Mouse (Mus musculus): ENCODE results near the gene Olfr640. TPM values are rescaled to one million over a fixed set of nuclear protein-coding genes. Genes with fewer than 3 reads are reported as not detected.

Olfr640 gene
- polyA plus RNA-seq (2014; fragmentation: Illumina TruSeq; extraction: RNeasy Lipid Tissue Mini Kit (QIAGEN cat#74804); ENCODE audit: low read depth, low replicate concordance), result not detected

DNA sequence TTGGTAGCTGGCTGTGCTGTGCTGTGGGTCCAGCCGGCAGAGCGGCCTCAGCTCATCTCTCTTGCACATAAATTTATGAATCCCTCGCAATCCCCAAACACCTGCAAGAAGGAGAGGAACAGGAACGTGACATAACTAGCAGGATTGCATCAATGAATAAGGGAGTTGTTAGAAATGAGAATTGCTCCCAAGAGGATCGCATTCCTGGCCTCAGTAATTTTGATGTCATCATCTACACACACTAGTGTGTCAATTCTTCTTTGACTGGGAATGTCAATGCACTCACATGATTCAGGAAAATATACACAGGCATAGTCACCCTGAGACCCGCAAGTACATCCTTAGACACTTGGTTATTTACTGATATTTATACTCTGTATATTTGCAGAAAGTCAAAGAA lies at the start of gene Olfr640:
Gene Olfr640, minus strand, starts transcription at position 101 of the 400 bp plus-strand sequence.

DNA sequence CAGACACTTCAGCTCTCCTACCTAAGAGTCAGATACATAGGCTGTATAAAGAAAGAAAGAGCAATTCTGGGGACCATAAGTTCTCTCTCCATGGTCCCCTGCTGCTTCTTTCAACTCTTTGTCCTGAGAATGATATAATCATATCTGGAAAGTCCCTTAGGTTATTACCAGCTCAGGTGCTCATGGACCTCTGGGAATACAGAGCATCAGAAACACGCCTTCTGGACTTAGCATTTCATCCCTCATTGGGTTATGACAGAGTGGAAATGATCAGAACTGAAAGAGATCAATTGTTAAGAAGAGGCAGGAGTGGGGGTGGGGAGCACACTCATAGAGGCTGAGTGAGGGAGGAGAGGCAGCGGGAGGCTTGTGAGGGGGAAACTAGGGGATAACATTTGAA lies 46.4 kb upstream of the Olfr640 start, which contains the start of gene Olfr644:
Gene Olfr644, minus strand, starts transcription at position 101 of the 400 bp plus-strand sequence.

GRCm38 (mm10) chr7:104061345-104061744 lies 36.0 kb upstream of the Olfr640 start, which contains the start of gene 4930516K23Rik:
4930516K23Rik (minus strand) TSS chr7:104061445.

DNA sequence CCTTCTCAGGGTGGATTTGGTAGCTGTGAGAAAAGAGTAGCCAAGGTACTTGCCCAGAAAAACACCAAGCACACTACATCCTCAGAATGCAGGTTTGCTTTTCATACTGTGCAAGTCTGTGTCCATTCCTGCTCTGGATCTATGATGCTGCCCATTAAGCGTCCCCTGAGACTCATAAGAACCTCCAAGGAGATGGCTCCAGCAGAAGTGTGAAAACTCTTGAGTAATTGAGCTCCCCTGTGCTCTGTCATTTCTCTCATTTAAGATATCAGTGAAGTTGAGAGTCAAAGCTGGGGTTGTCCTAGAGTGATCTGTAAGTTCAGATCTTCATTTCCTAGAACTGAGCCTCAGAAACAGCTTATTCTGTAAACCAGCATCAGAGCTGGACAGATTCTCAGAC lies 27.2 kb upstream of the Olfr640 start, which contains the start of gene Olfr642:
Gene Olfr642, minus strand, starts transcription at position 101 of the 400 bp plus-strand sequence.

DNA sequence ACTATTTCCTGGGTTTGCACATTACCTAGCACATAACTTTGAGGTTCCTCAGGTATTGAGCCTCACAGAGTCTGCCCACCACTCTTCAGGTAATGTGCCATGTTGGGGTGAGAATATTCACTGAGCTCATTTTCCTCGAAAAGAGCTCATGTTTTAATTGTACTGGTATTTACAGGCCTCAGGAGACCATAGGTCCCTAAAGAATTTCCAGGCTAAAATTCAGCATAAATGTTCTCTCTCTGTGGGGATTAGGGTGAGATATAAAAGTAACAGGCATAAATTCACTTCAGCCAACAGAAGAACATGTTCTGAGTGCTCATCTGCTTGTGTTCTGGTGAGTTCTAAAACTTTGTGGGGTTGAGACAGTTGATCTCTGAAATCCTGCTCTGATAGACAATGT lies 9.8 kb upstream of the Olfr640 start, which contains the start of gene Olfr641:
Gene Olfr641, plus strand, starts transcription at position 301 of the 400 bp plus-strand sequence.

GRCm38 (mm10) chr7:104017203-104017602 lies 8.2 kb downstream of the Olfr640 start, which contains the start of gene Olfr639:
Olfr639 (minus strand) TSS chr7:104017303.

GRCm38 (mm10) chr7:103998446-103998845 lies 26.9 kb downstream of the Olfr640 start, which contains the start of gene Olfr638:
Olfr638 (plus strand) TSS chr7:103998746.

GRCm38 (mm10) chr7:103970852-103971251 lies 54.5 kb downstream of the Olfr640 start, which contains the start of gene Olfr635:
Olfr635 (plus strand) TSS chr7:103971152.

Other genes with a start within 250 kb of the Olfr640 start
- gene Olfr68, start 245.9 kb downstream of the Olfr640 start, polyA plus RNA-seq (2014; fragmentation: Illumina TruSeq; extraction: RNeasy Lipid Tissue Mini Kit (QIAGEN cat#74804); ENCODE audit: low read depth, low replicate concordance), result not detected
- gene Olfr67, start 233.8 kb downstream of the Olfr640 start, polyA plus RNA-seq (2014; fragmentation: Illumina TruSeq; extraction: RNeasy Lipid Tissue Mini Kit (QIAGEN cat#74804); ENCODE audit: low read depth, low replicate concordance), result not detected
- gene Hbb-bt, start 211.6 kb downstream of the Olfr640 start, polyA plus RNA-seq (2014; fragmentation: Illumina TruSeq; extraction: RNeasy Lipid Tissue Mini Kit (QIAGEN cat#74804); ENCODE audit: low read depth, low replicate concordance), result 0.62 TPM
- gene Hbb-bs, start 197.5 kb downstream of the Olfr640 start, polyA plus RNA-seq (2014; fragmentation: Illumina TruSeq; extraction: RNeasy Lipid Tissue Mini Kit (QIAGEN cat#74804); ENCODE audit: low read depth, low replicate concordance), result 9.6 TPM
- gene Hbb-bh2, start 185.1 kb downstream of the Olfr640 start, polyA plus RNA-seq (2014; fragmentation: Illumina TruSeq; extraction: RNeasy Lipid Tissue Mini Kit (QIAGEN cat#74804); ENCODE audit: low read depth, low replicate concordance), result not detected
- gene Hbb-bh1, start 182.4 kb downstream of the Olfr640 start, polyA plus RNA-seq (2014; fragmentation: Illumina TruSeq; extraction: RNeasy Lipid Tissue Mini Kit (QIAGEN cat#74804); ENCODE audit: low read depth, low replicate concordance), result not detected
- gene Hbb-y, start 172.4 kb downstream of the Olfr640 start, polyA plus RNA-seq (2014; fragmentation: Illumina TruSeq; extraction: RNeasy Lipid Tissue Mini Kit (QIAGEN cat#74804); ENCODE audit: low read depth, low replicate concordance), result not detected
- not detected for gene Olfr66, start 139.3 kb downstream of the Olfr640 start, polyA plus RNA-seq (2014; fragmentation: Illumina TruSeq; extraction: RNeasy Lipid Tissue Mini Kit (QIAGEN cat#74804); ENCODE audit: low read depth, low replicate concordance)
- not detected for gene Olfr64, start 131.1 kb downstream of the Olfr640 start, polyA plus RNA-seq (2014; fragmentation: Illumina TruSeq; extraction: RNeasy Lipid Tissue Mini Kit (QIAGEN cat#74804); ENCODE audit: low read depth, low replicate concordance)
- gene Olfr65, start 122.1 kb downstream of the Olfr640 start, polyA plus RNA-seq (2014; fragmentation: Illumina TruSeq; extraction: RNeasy Lipid Tissue Mini Kit (QIAGEN cat#74804); ENCODE audit: low read depth, low replicate concordance), result not detected
- gene Olfr631, start 96.7 kb downstream of the Olfr640 start, polyA plus RNA-seq (2014; fragmentation: Illumina TruSeq; extraction: RNeasy Lipid Tissue Mini Kit (QIAGEN cat#74804); ENCODE audit: low read depth, low replicate concordance), result not detected
- not detected for gene Olfr632, start 91.2 kb downstream of the Olfr640 start, polyA plus RNA-seq (2014; fragmentation: Illumina TruSeq; extraction: RNeasy Lipid Tissue Mini Kit (QIAGEN cat#74804); ENCODE audit: low read depth, low replicate concordance)
- not detected for gene Olfr633, start 81.1 kb downstream of the Olfr640 start, polyA plus RNA-seq (2014; fragmentation: Illumina TruSeq; extraction: RNeasy Lipid Tissue Mini Kit (QIAGEN cat#74804); ENCODE audit: low read depth, low replicate concordance)
- gene Olfr635, start 54.4 kb downstream of the Olfr640 start, polyA plus RNA-seq (2014; fragmentation: Illumina TruSeq; extraction: RNeasy Lipid Tissue Mini Kit (QIAGEN cat#74804); ENCODE audit: low read depth, low replicate concordance), result 0.03 TPM
- gene Olfr638, start 26.8 kb downstream of the Olfr640 start, polyA plus RNA-seq (2014; fragmentation: Illumina TruSeq; extraction: RNeasy Lipid Tissue Mini Kit (QIAGEN cat#74804); ENCODE audit: low read depth, low replicate concordance), result not detected
- 0.07 TPM for gene Olfr639, start 8.3 kb downstream of the Olfr640 start, polyA plus RNA-seq (2014; fragmentation: Illumina TruSeq; extraction: RNeasy Lipid Tissue Mini Kit (QIAGEN cat#74804); ENCODE audit: low read depth, low replicate concordance)
- not detected for gene Olfr641, start 9.9 kb upstream of the Olfr640 start, polyA plus RNA-seq (2014; fragmentation: Illumina TruSeq; extraction: RNeasy Lipid Tissue Mini Kit (QIAGEN cat#74804); ENCODE audit: low read depth, low replicate concordance)
- gene Olfr642, start 27.1 kb upstream of the Olfr640 start, polyA plus RNA-seq (2014; fragmentation: Illumina TruSeq; extraction: RNeasy Lipid Tissue Mini Kit (QIAGEN cat#74804); ENCODE audit: low read depth, low replicate concordance), result 0.13 TPM
- gene 4930516K23Rik, start 35.9 kb upstream of the Olfr640 start, polyA plus RNA-seq (2014; fragmentation: Illumina TruSeq; extraction: RNeasy Lipid Tissue Mini Kit (QIAGEN cat#74804); ENCODE audit: low read depth, low replicate concordance), result 0.67 TPM
- gene Olfr644, start 46.3 kb upstream of the Olfr640 start, polyA plus RNA-seq (2014; fragmentation: Illumina TruSeq; extraction: RNeasy Lipid Tissue Mini Kit (QIAGEN cat#74804); ENCODE audit: low read depth, low replicate concordance), result not detected
- 0.07 TPM for gene Olfr645, start 59.9 kb upstream of the Olfr640 start, polyA plus RNA-seq (2014; fragmentation: Illumina TruSeq; extraction: RNeasy Lipid Tissue Mini Kit (QIAGEN cat#74804); ENCODE audit: low read depth, low replicate concordance)
- not detected for gene Olfr646, start 79.3 kb upstream of the Olfr640 start, polyA plus RNA-seq (2014; fragmentation: Illumina TruSeq; extraction: RNeasy Lipid Tissue Mini Kit (QIAGEN cat#74804); ENCODE audit: low read depth, low replicate concordance)
- gene Ubqln5, start 104.3 kb upstream of the Olfr640 start, polyA plus RNA-seq (2014; fragmentation: Illumina TruSeq; extraction: RNeasy Lipid Tissue Mini Kit (QIAGEN cat#74804); ENCODE audit: low read depth, low replicate concordance), result 11.9 TPM
- gene Olfr643, start 111.8 kb upstream of the Olfr640 start, polyA plus RNA-seq (2014; fragmentation: Illumina TruSeq; extraction: RNeasy Lipid Tissue Mini Kit (QIAGEN cat#74804); ENCODE audit: low read depth, low replicate concordance), result 0.60 TPM
- 409 TPM for gene Ubqln3, start 117.7 kb upstream of the Olfr640 start, polyA plus RNA-seq (2014; fragmentation: Illumina TruSeq; extraction: RNeasy Lipid Tissue Mini Kit (QIAGEN cat#74804); ENCODE audit: low read depth, low replicate concordance)
- 353 TPM for gene Ubqlnl, start 125.0 kb upstream of the Olfr640 start, polyA plus RNA-seq (2014; fragmentation: Illumina TruSeq; extraction: RNeasy Lipid Tissue Mini Kit (QIAGEN cat#74804); ENCODE audit: low read depth, low replicate concordance)
- not detected for gene Olfm5, start 139.3 kb upstream of the Olfr640 start, polyA plus RNA-seq (2014; fragmentation: Illumina TruSeq; extraction: RNeasy Lipid Tissue Mini Kit (QIAGEN cat#74804); ENCODE audit: low read depth, low replicate concordance)
- 0.17 TPM for gene Olfr648, start 157.8 kb upstream of the Olfr640 start, polyA plus RNA-seq (2014; fragmentation: Illumina TruSeq; extraction: RNeasy Lipid Tissue Mini Kit (QIAGEN cat#74804); ENCODE audit: low read depth, low replicate concordance)
- gene Olfr649, start 170.4 kb upstream of the Olfr640 start, polyA plus RNA-seq (2014; fragmentation: Illumina TruSeq; extraction: RNeasy Lipid Tissue Mini Kit (QIAGEN cat#74804); ENCODE audit: low read depth, low replicate concordance), result not detected
- gene Trim6, start 193.2 kb upstream of the Olfr640 start, polyA plus RNA-seq (2014; fragmentation: Illumina TruSeq; extraction: RNeasy Lipid Tissue Mini Kit (QIAGEN cat#74804); ENCODE audit: low read depth, low replicate concordance), result 4.9 TPM
- gene Trim34a, start 218.9 kb upstream of the Olfr640 start, polyA plus RNA-seq (2014; fragmentation: Illumina TruSeq; extraction: RNeasy Lipid Tissue Mini Kit (QIAGEN cat#74804); ENCODE audit: low read depth, low replicate concordance), result 2.3 TPM

All from testis, adult 10 weeks (tissue).